Mouse (Mus musculus) G1E-ER4 (cell line): ENCODE data around the gene Frmd8. TPM values are rescaled to one million over a fixed set of nuclear protein-coding genes. Genes with fewer than 3 reads are reported as not detected.
A peak's percentile ranks its signal among the peaks of the same experiment; 100 is the strongest.

Source experiments
- GATA1 ChIP-seq: IDR thresholded peaks from one replicate; pipeline ENCODE4 v1.8.0; 2012; ENCODE audit warnings: low read length, inconsistent platforms
- polyA plus RNA-seq: library from polyadenylated mRNA; stranded (reverse); fragments of >175 nt; gene quantifications from 2 replicates; pipeline ENCODE4 v1.2.3, GENCODE M21; 2012

Frmd8 gene
- polyA plus RNA-seq, 1 experiment: 12.9 TPM

DNA sequence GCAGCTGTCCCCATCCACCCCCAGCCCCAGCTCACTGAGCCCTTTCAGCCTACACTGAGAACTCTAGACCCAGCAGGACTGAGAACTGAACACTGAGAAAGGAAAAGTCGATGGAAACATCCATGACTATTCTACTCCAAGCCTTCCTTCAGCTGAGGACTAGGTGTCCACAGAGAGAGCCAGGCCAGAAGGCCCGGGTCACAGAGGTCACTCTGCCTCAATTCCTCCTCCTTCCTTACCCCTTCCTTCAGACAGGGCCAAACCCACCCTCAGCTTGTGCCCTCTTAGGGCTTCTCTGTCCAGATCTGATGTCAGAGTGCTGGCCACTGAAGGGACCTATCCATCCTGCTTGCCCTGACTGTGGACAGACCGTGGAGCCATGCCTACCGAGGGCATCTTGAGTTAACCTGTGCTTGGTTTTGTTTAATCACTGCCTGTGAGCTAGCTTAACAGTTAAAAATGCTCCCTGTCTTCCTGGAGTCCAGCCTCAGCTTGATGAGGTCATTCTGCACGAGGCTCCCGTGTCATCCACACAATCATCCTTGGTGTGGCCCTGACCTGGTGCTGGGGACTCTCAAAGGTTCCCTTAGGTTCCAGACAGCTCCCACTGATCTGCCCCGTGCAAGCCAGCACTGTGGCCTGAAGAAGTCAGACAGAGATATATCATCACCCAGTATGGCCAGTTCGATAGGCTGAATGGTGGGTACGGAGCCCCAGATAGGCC, 64.1 kb downstream of the Frmd8 start:
- no peak for TF ChIP-seq GATA1

DNA sequence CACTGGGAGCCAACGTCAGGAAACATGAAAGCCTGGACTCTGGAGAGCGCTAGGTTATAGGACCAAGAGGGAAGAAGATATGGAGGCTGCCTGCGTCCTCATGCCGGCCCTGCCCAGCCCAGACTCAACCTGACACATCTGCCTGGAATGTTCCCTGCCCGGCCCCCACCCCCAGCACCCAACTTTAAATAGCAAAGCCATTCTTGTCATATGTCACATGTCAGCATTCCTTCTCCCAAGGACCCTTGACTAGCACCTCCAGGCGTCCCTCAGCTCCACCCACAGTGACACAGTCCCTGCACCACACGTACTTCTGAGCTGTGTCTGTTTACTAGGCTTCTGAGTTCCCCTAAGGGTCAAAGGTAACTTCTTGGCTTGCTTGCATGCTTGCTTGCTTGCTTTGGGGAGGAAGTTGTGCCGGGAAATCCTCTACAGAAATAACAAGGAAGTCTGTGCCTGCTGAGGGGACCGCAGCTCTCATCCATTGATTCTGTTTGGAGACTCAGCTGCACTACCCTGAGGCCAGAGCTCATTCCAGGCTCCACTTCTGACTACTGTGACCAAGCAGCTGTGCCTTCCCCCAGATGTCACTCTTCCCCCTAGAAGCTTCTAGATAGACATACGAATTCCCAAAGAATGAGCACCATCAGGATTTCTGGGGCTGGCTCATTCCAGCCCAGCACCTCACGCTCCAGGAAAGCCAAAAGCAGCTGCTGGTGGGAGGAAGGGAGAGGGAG, 64.8 kb downstream of the Frmd8 start:
- no peak for TF ChIP-seq GATA1

DNA sequence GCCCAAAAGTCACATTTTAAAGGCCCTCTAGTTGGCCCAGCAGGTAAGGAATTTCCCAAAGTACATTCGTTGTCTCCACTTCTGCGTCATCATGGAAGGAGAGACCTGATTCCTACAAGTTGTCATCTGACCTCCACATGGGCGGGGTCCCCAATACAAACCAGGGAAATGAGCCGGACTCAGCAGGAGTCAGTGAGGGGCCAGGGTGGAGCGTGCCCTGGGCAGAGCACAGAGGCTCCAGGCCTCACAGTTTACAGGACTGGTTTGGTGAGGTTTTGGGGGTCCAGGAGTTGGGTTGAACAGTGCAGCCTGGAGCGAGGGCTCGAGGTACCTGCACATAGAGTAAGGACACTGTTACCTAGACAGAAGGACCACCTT, 65.4 kb downstream of the Frmd8 start:
- TF ChIP-seq GATA1: no peak

DNA sequence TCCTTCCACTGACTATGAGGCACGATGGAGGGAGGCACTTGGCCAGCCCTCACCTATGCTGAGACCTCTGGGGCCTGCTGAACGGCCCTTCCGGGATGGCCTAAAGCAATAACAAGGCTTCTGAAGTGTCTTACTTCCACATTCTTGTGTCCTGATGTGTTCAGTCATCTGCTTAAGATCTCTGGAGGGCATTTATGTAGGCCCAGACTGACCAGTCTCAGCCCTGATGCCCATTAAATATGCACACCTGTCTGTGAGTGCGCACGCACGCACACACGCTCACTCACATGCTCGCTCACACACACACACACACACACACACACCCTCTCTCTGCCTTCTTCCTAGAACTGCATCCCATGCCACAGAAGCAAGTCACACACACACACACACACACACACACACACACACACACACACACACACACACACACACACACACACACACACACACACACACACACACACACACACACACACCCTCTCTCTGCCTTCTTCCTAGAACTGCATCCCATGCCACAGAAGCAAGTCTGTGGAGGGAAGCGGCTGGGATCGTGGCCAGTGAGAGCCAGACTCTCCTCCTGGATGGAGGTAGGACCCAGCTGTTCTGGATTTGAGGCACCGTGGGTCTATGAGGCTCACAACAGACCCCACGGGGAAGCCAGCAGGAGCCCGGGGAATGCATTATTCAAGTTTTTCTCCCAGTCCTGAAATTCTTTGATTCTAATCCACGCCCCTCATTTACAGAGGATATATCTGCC, 65.9 kb downstream of the Frmd8 start:
- TF ChIP-seq GATA1: no peak

DNA sequence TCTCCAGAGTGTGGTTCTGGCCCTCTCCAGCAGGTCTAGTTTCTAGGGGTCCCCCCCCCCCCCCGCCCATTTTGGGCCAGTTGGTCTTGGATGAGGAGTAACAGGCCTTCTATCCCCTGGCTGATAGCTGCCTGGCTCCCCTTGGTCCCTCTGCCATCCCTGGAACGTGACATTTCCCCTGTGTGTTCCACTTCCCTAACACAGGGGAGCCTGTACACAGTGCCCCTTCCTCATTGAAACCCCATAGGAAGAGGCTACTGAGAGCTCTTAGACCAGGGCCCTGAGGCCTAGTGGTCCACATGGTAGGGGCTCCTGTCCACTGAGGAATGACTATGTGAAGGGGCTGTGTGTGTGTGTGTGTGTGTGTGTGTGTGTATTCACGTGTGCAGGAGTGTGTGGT, 67.3 kb downstream of the Frmd8 start:
- TF ChIP-seq GATA1: no peak

DNA sequence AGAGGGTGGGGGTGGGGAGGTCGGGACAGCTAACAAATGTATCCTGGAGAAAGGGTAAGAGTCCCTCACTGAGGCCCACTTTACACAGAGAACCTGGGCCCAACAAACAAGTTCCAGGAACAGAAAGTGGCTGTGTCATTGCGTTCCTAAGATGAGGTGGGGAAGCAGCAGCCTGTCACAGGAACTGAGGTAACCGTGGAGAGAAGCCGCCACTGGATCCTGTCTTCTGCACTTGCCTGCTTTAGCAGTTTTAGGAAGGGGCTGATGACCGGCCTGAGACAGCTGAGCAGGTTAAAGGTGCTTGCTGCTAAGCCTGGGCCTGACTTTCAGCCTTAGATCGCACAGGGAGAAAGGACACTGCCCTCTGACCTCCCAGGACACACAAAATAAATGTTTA, 68.3 kb downstream of the Frmd8 start:
- TF ChIP-seq GATA1: no peak

DNA sequence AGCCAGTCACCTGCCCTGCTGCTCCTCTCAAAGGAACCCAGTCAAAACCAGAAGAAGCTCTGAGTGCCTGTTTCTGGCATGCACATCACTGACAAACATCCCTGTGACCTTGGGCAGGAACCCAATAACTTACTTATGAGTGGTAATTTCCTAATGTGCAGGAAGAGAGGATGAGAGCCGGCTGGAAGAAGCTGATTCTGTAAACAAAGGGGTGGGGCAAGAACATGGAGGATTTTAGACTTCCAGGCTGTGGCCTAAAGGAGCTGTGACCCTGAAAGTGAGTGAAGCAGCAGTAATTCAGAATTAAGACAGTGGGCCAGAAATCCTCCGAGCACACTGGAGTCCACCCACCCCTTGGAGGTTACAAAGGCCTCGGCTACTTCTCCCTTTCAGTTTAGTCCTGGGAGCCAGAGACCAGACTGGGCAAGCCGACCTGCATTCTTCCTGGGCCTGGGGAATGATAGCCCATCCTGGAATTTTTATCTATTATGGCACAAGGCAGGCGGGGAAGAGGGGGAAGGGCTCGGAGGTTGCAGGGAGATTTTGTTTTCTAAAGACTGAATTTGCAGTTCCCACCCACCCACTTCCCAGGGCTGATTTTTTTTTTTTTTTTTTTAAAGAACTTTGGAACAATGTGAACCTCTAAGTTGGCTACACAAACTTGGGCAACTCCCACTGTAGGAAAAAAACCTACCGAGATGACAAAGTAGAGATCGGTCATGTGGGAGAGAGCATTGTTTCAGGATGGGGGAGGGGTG, 68.8 kb downstream of the Frmd8 start:
- no peak for TF ChIP-seq GATA1

DNA sequence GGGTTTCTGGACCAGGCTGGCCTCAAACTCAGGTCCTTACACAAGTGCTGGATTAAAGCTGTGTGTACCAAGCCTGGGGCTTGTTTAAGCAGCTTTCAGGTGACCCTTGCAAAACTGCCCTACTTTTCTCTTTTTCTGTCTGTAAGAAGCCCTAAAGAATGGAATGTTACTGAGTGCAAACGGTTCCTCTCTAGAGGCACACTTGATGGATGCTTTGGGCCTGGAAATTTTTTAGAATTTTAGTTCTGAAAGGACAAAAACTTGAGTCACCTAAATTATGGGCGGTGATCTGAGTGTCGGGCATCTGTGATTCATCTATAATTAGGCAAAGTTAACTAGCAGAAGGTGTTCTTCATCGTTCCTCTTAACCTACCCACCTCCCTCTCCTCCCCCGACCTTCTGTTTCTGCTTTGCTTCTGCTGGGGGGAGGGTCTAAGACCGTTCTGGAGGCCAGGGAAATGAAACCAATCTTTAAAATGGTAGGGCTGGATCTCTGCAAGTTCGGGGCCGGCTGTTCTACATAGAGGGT, 70.6 kb downstream of the Frmd8 start:
- no peak for TF ChIP-seq GATA1

DNA sequence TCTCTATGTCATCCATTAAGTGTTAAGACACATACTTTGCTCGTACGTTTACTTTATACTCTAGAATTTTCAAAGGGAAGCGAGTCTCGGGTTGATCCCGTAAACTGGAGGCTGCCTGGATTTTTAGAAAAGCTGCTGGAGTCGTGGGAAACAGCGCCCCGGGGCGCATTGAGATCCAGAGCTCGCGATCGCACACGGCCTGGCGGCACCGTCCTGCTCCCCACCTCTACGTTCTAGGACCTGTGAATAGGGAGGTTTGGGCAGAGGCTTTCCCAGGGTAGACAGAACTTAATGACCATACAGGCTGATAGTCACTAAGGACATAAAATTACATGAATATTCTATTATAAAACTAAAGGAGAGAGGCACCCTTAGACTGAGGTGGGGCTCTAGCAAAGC, 71.2 kb downstream of the Frmd8 start:
- no peak for TF ChIP-seq GATA1

DNA sequence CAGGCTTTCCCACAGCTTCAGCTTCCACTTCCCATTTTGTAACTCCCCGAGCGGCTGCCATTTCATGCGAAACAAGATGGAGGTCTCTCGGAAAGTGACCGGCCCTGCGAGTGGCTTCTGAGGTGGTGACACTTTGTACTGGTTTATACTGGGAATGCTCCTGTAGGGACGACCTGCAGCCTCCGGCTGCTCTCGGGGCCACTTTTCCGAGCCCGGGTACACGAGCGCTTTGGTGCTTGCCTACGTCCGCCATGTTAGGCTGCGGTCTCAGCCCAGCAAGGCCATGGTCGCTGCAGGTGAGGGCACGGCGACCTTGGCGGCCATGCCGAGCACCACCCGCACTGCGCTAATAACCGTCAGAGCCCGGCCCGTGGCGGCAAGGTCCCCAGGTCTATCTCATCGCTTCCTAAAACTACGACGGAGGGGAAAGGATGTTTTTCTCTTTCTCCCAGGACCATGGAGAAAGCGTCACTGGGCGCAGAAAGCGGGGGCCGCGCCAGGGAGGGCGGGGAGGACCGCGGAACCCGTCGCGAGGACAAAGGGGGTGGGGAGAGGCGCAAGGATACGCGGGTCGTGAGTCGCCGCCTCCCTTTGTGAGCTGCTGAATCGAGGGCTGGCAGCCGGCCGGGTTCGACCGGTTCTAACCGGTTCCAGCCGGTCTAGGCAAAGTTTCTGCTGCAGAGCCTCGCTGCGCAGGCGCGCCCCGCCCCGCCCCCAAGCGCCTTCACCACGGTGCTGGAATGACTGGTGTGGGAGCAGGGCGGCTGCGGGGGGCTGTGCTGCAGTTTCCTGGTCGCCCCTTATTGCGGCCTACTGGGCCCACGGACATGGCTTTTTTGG, 71.8 kb downstream of the Frmd8 start:
- TF ChIP-seq GATA1: no peak

DNA sequence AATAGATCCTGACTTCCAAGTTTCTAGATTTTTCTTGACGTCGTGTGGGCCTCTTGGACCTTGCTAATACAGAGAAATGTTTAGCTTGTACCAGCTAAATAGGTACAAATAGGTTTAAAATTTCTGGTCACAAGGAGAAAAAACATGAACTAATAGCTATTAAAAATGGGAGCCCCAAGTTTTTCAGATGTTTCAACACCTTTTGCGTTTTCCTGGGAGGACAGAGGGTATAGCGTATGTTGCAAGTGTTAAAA, 72.4 kb downstream of the Frmd8 start:
- no peak for TF ChIP-seq GATA1

DNA sequence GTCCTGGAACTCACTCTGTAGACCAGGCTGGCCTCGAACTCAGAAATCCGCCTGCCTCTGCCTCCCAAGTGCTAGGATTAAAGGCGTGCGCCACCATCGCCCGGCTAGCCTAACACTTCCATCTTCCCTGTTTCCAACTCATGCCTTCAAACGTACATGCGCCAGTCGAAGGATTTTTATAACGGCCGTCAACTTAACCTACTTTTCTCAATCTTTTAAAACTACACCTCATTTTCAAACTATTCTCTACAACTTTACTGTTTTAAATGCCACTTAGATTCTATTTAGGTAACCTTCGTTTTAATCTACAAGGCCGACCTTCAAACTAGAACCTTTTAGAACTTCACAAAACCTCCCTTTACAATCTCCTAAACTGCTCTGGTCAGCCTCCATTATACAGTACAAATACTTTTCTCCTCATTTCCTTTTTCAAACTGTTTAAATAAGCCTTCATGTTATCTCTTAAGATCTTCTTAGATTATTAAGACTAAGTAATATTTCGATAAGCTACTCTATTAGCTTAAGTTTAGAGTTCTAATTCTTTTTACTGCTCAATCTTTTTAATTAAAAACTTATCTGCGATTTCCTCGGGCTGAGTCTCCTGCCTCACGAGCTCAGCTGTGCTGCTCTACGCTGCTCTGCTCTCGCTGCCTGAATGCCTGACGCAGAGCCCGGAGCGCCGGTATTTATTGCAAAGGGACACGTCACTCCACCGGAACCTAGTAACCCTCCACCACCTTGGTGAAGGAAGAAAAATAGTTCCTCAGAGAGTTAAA, 72.9 kb downstream of the Frmd8 start:
- TF ChIP-seq GATA1: no peak

DNA sequence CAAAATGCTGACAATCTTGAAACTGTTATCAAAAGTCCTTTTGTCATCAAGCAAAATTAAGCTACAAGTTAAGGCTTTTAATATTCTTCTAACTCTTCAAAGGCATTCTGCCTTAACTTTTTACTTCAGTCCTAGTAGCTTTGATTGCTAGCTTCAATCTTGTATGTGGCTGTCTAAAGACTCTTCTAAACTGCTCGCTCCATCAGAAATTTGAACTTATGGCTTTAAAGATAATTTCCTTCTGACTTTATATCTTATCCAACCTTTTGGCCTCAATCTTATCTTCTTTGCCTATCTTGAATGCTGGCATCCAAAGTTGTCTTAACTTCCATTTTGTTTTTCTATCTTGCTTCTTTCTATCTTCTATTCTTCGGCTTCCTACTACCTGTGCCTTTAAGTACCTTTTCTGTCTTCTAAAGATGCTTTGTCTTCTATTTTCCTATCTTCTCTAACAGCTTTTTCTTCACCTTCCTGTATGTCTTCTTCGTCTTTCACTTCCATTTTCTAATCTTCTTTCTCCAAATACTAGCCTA, 73.6 kb downstream of the Frmd8 start:
- peak; percentile 45 for TF ChIP-seq GATA1
